Mouse (Mus musculus): ENCODE data around the gene Abcd2. TPM values are rescaled to one million over a fixed set of nuclear protein-coding genes. Genes with fewer than 3 reads are reported as not detected.

The Abcd2 gene
- not detected in 2 replicates for polyA plus RNA-seq (2012)

DNA sequence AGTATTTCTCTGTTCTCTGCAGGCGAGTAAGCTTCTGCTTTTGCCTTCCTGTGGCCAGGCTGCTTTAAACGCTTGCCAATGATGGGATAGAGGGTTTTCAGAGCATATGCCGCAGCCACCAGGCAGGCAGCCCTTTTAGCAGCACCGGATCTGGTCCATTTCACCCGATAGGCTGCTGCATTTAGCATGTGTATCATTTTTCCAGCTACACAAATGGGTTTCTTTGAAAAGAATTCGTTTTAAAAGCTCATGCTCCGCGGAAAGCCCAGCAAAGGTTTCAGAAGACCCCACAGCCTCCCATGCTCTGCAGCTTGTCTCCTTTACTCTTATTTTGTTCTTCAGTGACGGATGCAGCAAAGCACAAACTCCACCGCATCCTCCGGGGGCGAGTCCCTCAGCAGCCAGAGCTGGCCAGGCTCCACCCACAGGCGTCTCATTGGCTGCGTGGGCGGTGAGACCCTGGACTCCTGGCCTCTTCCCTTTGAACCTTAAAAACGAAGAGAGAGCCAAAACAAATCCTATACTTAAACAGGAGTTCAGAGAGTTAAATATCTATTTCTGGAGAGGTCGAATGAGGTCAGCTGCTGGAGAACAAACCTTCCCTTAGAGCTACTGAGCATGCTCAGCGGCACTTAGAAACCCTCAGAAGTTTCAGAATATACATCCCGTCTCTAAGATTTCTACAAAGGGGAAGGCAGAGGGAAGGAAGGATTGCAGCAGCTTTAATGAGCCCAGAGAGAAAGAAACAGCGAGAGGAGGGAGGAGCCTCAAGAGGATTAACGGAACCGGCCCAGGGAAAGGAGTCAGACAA is at the start of gene Abcd2:
Gene Abcd2, minus strand, starts transcription at position 388 of the 811 bp plus-strand sequence.
- Histone ChIP-seq H3K4me1 (ENCODE audit: control insufficient read depth) (peaks cover 23% of the 10 kb centered on the region), H3K36me3 (ENCODE audit: control insufficient read depth) (no peaks in the 10 kb centered on the region), H3K9me3 (ENCODE audit: control insufficient read depth, low read length) (no peaks in the 10 kb centered on the region), H3K27me3 (ENCODE audit: control insufficient read depth) (peaks cover 13% of the 10 kb centered on the region), H3K4me3 (replicated peaks) (peak within 1 kb of the TSS; percentile 58)
- TF ChIP-seq GATA1 (IDR thresholded peaks at IDR 0.05; ENCODE audit: low read length) (no peak), TAL1 (IDR thresholded peaks at IDR 0.05; ENCODE audit: low read length) (no peak)

DNA sequence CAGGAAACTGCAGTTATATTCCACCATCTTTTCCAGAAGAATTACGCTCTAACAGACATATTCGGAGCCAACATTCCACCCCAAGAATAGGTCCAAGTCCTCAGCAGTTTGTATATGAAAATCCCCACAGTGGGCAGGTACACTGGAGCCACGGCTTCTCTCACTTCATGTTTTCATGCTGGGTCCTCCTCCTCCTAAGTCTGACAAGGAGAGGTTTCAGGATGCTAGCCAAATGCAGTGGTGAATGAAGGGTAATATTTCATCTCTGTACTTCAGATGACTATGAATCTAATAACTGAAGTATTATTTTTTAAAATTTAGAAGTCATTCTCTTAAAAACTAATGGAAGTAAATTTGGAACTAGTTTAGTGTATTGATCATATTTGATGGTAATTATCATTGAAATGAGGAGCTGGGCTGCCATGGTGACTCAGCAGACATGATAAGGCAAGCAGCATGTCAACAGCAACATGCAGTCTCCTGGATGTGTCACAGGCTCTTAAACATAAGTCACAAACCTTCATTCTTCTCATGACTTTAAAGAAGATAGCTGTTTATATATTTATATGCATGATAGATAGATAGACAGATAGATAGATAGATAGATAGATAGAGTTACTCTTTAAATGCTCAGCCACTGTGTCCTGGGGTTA is 49.2 kb upstream of the Abcd2 start:
- Histone ChIP-seq H3K27me3 (ENCODE audit: control insufficient read depth) (no peaks in the 10 kb centered on the region), H3K9me3 (ENCODE audit: control insufficient read depth, low read length) (no peaks in the 10 kb centered on the region)
- no peak for TF ChIP-seq GATA1 (IDR thresholded peaks at IDR 0.05; ENCODE audit: low read length)
- TF ChIP-seq TAL1 (IDR thresholded peaks at IDR 0.05; ENCODE audit: low read length) = no peak

DNA sequence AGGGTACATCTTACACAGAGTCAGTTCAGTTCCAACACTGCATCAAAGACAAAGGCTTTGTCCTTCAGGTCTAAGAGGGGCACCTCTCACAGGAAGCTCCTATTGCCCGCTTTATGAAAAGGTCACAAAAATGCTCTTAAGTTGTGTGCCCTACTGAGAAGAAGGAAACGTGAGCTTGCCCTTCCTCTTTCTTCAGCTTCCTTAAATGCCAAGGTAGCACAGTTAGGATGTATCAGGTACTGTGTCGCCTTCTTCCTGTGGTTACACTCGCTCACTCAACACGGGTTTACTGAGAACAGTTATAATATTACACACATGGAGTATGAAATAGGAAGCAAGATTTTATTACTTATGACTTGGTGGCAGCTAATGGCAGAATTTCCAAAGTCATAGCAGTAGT is 45.7 kb upstream of the Abcd2 start:
- Histone ChIP-seq H3K4me1 (ENCODE audit: control insufficient read depth) (peaks cover 4% of the 10 kb centered on the region; the same call in 1 of the 2 replicates), H3K36me3 (ENCODE audit: control insufficient read depth) (no peaks in the 10 kb centered on the region), H3K4me3 (replicated peaks) (no peak overlapping the region), H3K9me3 (ENCODE audit: control insufficient read depth, low read length) (no peaks in the 10 kb centered on the region), H3K27me3 (ENCODE audit: control insufficient read depth) (no peaks in the 10 kb centered on the region)
- TF ChIP-seq GATA1 (IDR thresholded peaks at IDR 0.05; ENCODE audit: low read length) (no peak), TAL1 (IDR thresholded peaks at IDR 0.05; ENCODE audit: low read length) (no peak)

More for the DNA sequence above, 49.2 kb upstream of the Abcd2 start:
- H3K4me3 ChIP-seq (replicated peaks) = no peak overlapping the region
- H3K36me3 ChIP-seq (ENCODE audit: control insufficient read depth) = no peaks in the 10 kb centered on the region
- H3K4me1 ChIP-seq (ENCODE audit: control insufficient read depth) = peaks cover 4% of the 10 kb centered on the region; the same call in 1 of the 2 replicates

DNA sequence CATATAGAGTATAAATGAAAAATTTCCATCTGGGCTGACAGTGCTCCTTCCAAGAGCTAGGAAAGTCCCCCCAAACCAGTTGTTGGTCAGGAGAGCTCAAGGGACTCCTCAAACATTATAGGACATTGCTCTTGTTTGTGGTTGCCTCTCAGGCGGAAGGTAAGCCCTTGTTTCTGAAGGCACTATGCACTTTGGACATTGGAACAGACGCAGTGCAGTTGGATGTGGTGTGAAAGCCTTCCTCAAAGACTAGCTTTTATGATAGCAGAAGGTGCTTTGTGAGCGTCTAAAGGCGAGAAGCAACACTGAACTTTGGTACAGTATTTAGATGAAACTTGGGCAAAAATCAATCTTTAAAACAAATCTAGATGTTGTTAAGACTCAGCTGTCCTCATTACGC is 14.9 kb upstream of the Abcd2 start:
- Histone ChIP-seq H3K36me3 (ENCODE audit: control insufficient read depth) (no peaks in the 10 kb centered on the region), H3K4me3 (replicated peaks) (no peak overlapping the region), H3K4me1 (ENCODE audit: control insufficient read depth) (no peaks in the 10 kb centered on the region), H3K27me3 (ENCODE audit: control insufficient read depth) (no peaks in the 10 kb centered on the region), H3K9me3 (ENCODE audit: control insufficient read depth, low read length) (no peaks in the 10 kb centered on the region)
- TF ChIP-seq GATA1 (IDR thresholded peaks at IDR 0.05; ENCODE audit: low read length) (no peak), TAL1 (IDR thresholded peaks at IDR 0.05; ENCODE audit: low read length) (no peak)

DNA sequence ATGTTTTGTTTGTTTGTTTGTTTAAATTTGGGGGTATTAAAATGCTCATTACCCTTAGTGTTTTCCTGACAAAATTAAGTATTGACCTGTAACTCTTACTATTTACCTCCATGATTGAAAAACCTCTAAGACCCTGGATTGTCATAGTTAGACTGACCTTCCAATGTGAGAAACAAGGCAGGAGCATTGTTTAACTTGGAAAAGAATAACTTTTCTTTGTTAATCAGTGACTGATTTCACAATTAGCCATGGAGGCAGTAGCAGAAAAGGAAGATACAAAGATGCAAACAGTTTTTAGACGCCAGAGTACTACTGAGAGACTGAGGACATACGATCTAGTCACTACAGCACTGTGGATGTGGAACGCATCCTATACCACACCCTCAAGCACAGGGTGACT is 11.9 kb upstream of the Abcd2 start:
- TF ChIP-seq GATA1 (IDR thresholded peaks at IDR 0.05; ENCODE audit: low read length) (no peak), TAL1 (IDR thresholded peaks at IDR 0.05; ENCODE audit: low read length) (no peak)
- H3K9me3 ChIP-seq (ENCODE audit: control insufficient read depth, low read length) = no peaks in the 10 kb centered on the region
- no peaks in the 10 kb centered on the region for H3K36me3 ChIP-seq (ENCODE audit: control insufficient read depth)
- H3K4me3 ChIP-seq (replicated peaks) = no peak overlapping the region
- no peaks in the 10 kb centered on the region for H3K4me1 ChIP-seq (ENCODE audit: control insufficient read depth)
- no peaks in the 10 kb centered on the region for H3K27me3 ChIP-seq (ENCODE audit: control insufficient read depth)

DNA sequence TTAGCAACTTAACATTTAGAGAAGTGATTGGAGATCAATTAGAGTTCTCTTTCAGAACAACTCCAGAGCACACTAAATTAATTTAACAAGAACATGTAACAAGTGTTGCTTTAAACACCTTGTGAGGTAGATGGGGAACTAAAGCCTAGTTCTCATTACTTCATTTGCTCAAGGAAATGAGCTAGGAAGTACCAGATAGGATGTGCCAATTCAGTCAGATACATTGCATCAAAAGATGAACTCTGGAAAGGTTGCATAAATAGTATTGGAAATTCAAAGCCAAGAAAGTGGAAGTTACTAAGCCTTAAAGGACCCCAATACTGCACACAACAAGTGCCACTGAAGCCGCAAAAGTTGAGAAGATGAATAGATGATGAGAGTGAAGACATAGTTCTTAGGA is 10.9 kb upstream of the Abcd2 start:
- Histone ChIP-seq H3K36me3 (ENCODE audit: control insufficient read depth) (no peaks in the 10 kb centered on the region), H3K4me3 (replicated peaks) (no peak overlapping the region), H3K4me1 (ENCODE audit: control insufficient read depth) (no peaks in the 10 kb centered on the region), H3K9me3 (ENCODE audit: control insufficient read depth, low read length) (no peaks in the 10 kb centered on the region), H3K27me3 (ENCODE audit: control insufficient read depth) (no peaks in the 10 kb centered on the region)
- no peak for TF ChIP-seq TAL1 (IDR thresholded peaks at IDR 0.05; ENCODE audit: low read length)
- no peak for TF ChIP-seq GATA1 (IDR thresholded peaks at IDR 0.05; ENCODE audit: low read length)

DNA sequence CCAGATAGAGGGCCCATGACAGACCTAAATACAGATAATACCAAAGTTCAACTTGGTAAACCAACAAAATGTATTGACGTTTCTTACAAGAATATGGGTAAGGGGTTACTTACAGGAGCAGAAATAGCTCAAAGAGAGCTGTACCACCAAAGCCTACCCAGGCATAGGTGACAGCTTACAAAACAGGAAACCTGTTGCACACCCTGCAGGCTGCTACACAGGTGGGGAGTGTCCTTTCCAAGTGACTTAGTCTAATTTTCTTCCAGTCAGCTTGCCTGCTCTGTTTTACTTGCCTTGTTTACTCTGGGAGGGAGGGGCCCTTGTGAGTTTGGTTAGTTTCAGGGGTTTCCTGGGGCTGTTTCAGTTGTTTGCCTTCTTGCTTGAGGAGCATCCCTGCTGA is 9.2 kb upstream of the Abcd2 start:
- Histone ChIP-seq H3K9me3 (ENCODE audit: control insufficient read depth, low read length) (no peaks in the 10 kb centered on the region), H3K4me3 (replicated peaks) (no peak overlapping the region), H3K27me3 (ENCODE audit: control insufficient read depth) (no peaks in the 10 kb centered on the region), H3K4me1 (ENCODE audit: control insufficient read depth) (no peaks in the 10 kb centered on the region), H3K36me3 (ENCODE audit: control insufficient read depth) (no peaks in the 10 kb centered on the region)
- no peak for TF ChIP-seq GATA1 (IDR thresholded peaks at IDR 0.05; ENCODE audit: low read length)
- TF ChIP-seq TAL1 (IDR thresholded peaks at IDR 0.05; ENCODE audit: low read length) = no peak

DNA sequence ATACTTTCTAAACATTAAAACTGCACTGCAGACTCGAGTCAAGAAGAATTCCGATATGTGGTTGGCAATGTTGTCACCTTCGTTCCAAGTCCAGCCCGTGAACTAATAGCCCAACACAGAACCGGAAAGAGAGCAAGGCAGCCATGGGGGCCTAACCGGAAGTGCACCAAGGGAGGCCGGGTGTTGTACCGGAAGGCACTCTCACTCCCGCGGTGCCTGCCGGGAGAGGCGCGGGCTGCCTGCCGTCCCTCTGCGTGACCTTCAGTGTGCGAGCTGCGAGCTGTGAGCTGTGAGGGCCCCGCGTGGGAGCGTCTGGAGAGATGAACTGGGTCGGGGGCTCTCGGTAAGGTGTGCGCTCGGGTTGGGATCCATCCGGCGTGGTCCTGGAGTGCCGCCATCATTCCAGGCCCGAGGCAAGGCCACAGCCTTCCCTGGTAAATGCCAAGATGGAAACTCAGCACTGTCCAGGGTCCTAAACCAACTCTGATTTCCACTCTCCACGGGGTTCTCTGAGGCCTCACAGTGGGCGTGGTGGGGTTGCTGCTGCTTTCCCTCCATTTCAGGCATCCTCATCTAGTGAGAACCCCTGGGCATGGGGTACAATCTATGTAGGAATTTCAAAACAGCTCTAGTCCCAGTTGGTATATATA is 7.8 kb upstream of the Abcd2 start, which contains the start of gene CN725425:
Gene CN725425, plus strand, starts transcription at position 239 of the 650 bp plus-strand sequence.
- Histone ChIP-seq H3K4me3 (replicated peaks) (no peak within 1 kb of the TSS), H3K9me3 (ENCODE audit: control insufficient read depth, low read length) (no peaks in the 10 kb centered on the region), H3K36me3 (ENCODE audit: control insufficient read depth) (no peaks in the 10 kb centered on the region), H3K4me1 (ENCODE audit: control insufficient read depth) (peaks cover under 1% of the 10 kb centered on the region), H3K27me3 (ENCODE audit: control insufficient read depth) (no peaks in the 10 kb centered on the region)
- TF ChIP-seq TAL1 (IDR thresholded peaks at IDR 0.05; ENCODE audit: low read length) (no peak), GATA1 (IDR thresholded peaks at IDR 0.05; ENCODE audit: low read length) (no peak)

DNA sequence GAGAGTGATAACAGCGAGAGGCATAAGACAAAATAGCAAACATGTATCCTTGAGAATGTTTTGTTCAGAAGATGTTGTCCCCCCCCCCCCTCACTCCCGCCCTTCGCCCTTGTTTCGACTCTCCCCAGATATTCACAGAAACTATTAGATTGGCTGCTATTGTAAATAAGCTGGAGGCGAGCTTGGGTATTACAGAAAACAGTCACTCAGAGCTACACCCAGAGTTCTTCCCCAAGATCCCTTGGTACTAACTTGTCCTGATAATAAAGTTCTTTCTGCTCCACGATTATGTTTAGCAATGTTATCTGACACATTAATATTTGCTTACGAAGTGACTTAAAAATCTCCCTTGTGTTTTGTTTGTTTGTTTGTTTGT is 612 bp upstream of the Abcd2 start:
- peaks cover 13% of the 10 kb centered on the region for H3K27me3 ChIP-seq (ENCODE audit: control insufficient read depth)
- H3K4me3 ChIP-seq (replicated peaks) = peak overlapping the region; percentile 58
- no peaks in the 10 kb centered on the region for H3K36me3 ChIP-seq (ENCODE audit: control insufficient read depth)
- no peak for TF ChIP-seq TAL1 (IDR thresholded peaks at IDR 0.05; ENCODE audit: low read length)
- no peak for TF ChIP-seq GATA1 (IDR thresholded peaks at IDR 0.05; ENCODE audit: low read length)
- no peaks in the 10 kb centered on the region for H3K9me3 ChIP-seq (ENCODE audit: control insufficient read depth, low read length)
- peaks cover 23% of the 10 kb centered on the region for H3K4me1 ChIP-seq (ENCODE audit: control insufficient read depth)

Measured in erythroblast, embryonic 14.5 days (primary cell).